Mouse (Mus musculus): Measurements from ENCODE around the gene Phlpp2.

- TF ChIP-seq CTCF (IDR thresholded peaks at IDR 0.05) = no peak
- no peak for TF ChIP-seq EP300 (IDR thresholded peaks at IDR 0.05)
Observed at GRCm38 (mm10) chr8:109895355-109895754, 27.0 kb downstream of the Phlpp2 start.
